Mouse (Mus musculus) CD4-positive helper T cell, adult 2 months (primary cell): ENCODE results near the gene Txn2.

Experiments used
- DNase-seq: peaks from one replicate; pipeline ENCODE4 v3.0.0-alpha.2; 2012; ENCODE audit warnings: low read depth, missing footprints, low spot score

The Txn2 gene

GRCm38 (mm10) chr15:77934326-77934725, 5.5 kb upstream of the Txn2 start:
- no peak for DNase-seq

- DNase-seq = peak; percentile 86
Measured at GRCm38 (mm10) chr15:77933770-77934169, 5.0 kb upstream of the Txn2 start.

- no peak for DNase-seq
Measured at GRCm38 (mm10) chr15:77933222-77933621, 4.4 kb upstream of the Txn2 start.

- no peak for DNase-seq
Measured at GRCm38 (mm10) chr15:77931689-77932016, 2.8 kb upstream of the Txn2 start.

GRCm38 (mm10) chr15:77930986-77931688, 2.3 kb upstream of the Txn2 start:
- DNase-seq = peak; percentile 23

- DNase-seq = no peak
Measured at GRCm38 (mm10) chr15:77929804-77930203, 998 bp upstream of the Txn2 start.

- no peak for DNase-seq
Measured at GRCm38 (mm10) chr15:77928091-77928490, 715 bp downstream of the Txn2 start.

- no peak for DNase-seq
Measured at GRCm38 (mm10) chr15:77926921-77927320, 1.9 kb downstream of the Txn2 start.

- no peak for DNase-seq
Measured at GRCm38 (mm10) chr15:77925195-77925594, 3.6 kb downstream of the Txn2 start.

- DNase-seq = no peak
Measured at GRCm38 (mm10) chr15:77923267-77924035, 5.4 kb downstream of the Txn2 start.

- DNase-seq = no peak
Measured at GRCm38 (mm10) chr15:77922710-77923109, 6.1 kb downstream of the Txn2 start.

GRCm38 (mm10) chr15:77921636-77922035, 7.2 kb downstream of the Txn2 start:
- DNase-seq = no peak

GRCm38 (mm10) chr15:77920511-77921462, 8.0 kb downstream of the Txn2 start:
- DNase-seq = no peak

GRCm38 (mm10) chr15:77919441-77919840, 9.4 kb downstream of the Txn2 start:
- DNase-seq = no peak

GRCm38 (mm10) chr15:77916851-77917544, 11.8 kb downstream of the Txn2 start:
- DNase-seq = peak; percentile 80

GRCm38 (mm10) chr15:77915287-77915686, 13.5 kb downstream of the Txn2 start:
- no peak for DNase-seq

- no peak for DNase-seq
Measured at GRCm38 (mm10) chr15:77914507-77914906, 14.3 kb downstream of the Txn2 start.

- no peak for DNase-seq
Measured at GRCm38 (mm10) chr15:77913054-77913453, 15.8 kb downstream of the Txn2 start.

GRCm38 (mm10) chr15:77912585-77912984, 16.2 kb downstream of the Txn2 start:
- DNase-seq = no peak

GRCm38 (mm10) chr15:77912048-77912447, 16.8 kb downstream of the Txn2 start:
- no peak for DNase-seq

- no peak for DNase-seq
Measured at GRCm38 (mm10) chr15:77911065-77911464, 17.7 kb downstream of the Txn2 start.
